Mouse (Mus musculus) midbrain, embryonic 16.5 days (tissue): ENCODE results near the gene Pla2g4b. TPM values are rescaled to one million over a fixed set of nuclear protein-coding genes. Genes with fewer than 3 reads are reported as not detected.
A peak's percentile ranks its signal among the peaks of the same experiment; 100 is the strongest.

Experiments
- ATAC-seq: fragments of 200-750 bp; cut with Nextera tagmentation; 2 replicates; pipeline ENCODE4 v1.8.0; 2017; ENCODE audit warnings: moderate TSS enrichment
- H3K27ac ChIP-seq: fragments of 300-500 bp; sonication (generic); 2 replicates; pipeline ENCODE4 v1.5.1; 2014; ENCODE audit warnings: mild to moderate bottlenecking, low read length, mixed read lengths
- H3K27me3 ChIP-seq: fragments of 300-500 bp; sonication (generic); 2 replicates; pipeline ENCODE4 v1.6.1; 2014; ENCODE audit warnings: low read depth, low read length, mixed read lengths; ENCODE audit not compliant: control insufficient read depth, insufficient read depth
- H3K36me3 ChIP-seq: fragments of 300-500 bp; sonication (generic); 2 replicates; pipeline ENCODE4 v1.6.1; 2014; ENCODE audit warnings: mild to moderate bottlenecking, low read length, moderate library complexity, mixed read lengths; ENCODE audit not compliant: control insufficient read depth, insufficient read depth
- H3K4me1 ChIP-seq: fragments of 300-500 bp; sonication (generic); 2 replicates; pipeline ENCODE4 v1.6.1; 2014; ENCODE audit warnings: mild to moderate bottlenecking, low read length, mixed read lengths; ENCODE audit not compliant: control insufficient read depth, insufficient read depth
- H3K4me2 ChIP-seq: fragments of 300-500 bp; sonication (generic); 2 replicates; pipeline ENCODE4 v1.6.1; 2014; ENCODE audit warnings: mild to moderate bottlenecking, low read length, mixed read lengths
- H3K4me3 ChIP-seq: fragments of 300-500 bp; sonication (generic); 2 replicates; pipeline ENCODE4 v1.5.1; 2014; ENCODE audit warnings: low read depth, mild to moderate bottlenecking, low read length, moderate library complexity, mixed read lengths
- H3K9ac ChIP-seq: fragments of 300-500 bp; sonication (generic); 2 replicates; pipeline ENCODE4 v1.6.1; 2014; ENCODE audit warnings: low read depth, low read length, mixed read lengths
- H3K9me3 ChIP-seq: fragments of 300-500 bp; sonication (generic); replicated peaks from 2 replicates; pipeline ENCODE4 v1.6.1; 2014; ENCODE audit warnings: mild to moderate bottlenecking, low read length, mixed read lengths; ENCODE audit not compliant: control insufficient read depth, poor library complexity, severe bottlenecking
- WGBS: fragments of 180-500 bp; shearing (Covaris S2); extraction: QIAGEN DNeasy Blood & Tissue Kit; methylation state at CpG from one replicate; pipeline ENCODE4 v1.1.7; 2014; 5-methylcytosine and 5-hydroxymethylcytosine counted together
- polyA plus RNA-seq: library from polyadenylated mRNA; unstranded; fragments of >200 nt; fragmentation: Nextera tagmentation; extraction: Ambion mirVana; gene quantifications from 2 replicates; pipeline ENCODE4 v1.2.1, GENCODE M21; 2015

Pla2g4b gene
- polyA plus RNA-seq, 1 experiment from 2014 or later: 3.9 TPM

- Histone ChIP-seq H3K27me3 (no peaks in the 10 kb centered on the region), H3K9me3 (no peaks in the 10 kb centered on the region), H3K9ac (peak overlapping the region; percentile 81), H3K36me3 (peaks cover 13% of the 10 kb centered on the region), H3K4me3 (peak overlapping the region; percentile 69), H3K4me1 (peaks cover 14% of the 10 kb centered on the region), H3K27ac (peak overlapping the region; percentile 90), H3K4me2 (peak overlapping the region; percentile 59)
- ATAC-seq: peak; percentile 36
- 46% methylated on average over 3 of the region's 3 CpGs for WGBS
Measured at GRCm38 (mm10) chr2:120027950-120028331, 5.3 kb upstream of the Pla2g4b start.

GRCm38 (mm10) chr2:120030380-120030779 is 2.8 kb upstream of the Pla2g4b start:
- Histone ChIP-seq H3K9me3 (no peaks in the 10 kb centered on the region), H3K4me1 (peaks cover 14% of the 10 kb centered on the region), H3K4me2 (no peak overlapping the region), H3K9ac (no peak overlapping the region), H3K4me3 (no peak overlapping the region), H3K27me3 (no peaks in the 10 kb centered on the region), H3K27ac (no peak overlapping the region), H3K36me3 (peaks cover 5% of the 10 kb centered on the region; the same call in 1 of the 2 replicates)
- WGBS: 96% methylated on average over 8 of the region's 8 CpGs
- no peak for ATAC-seq

- Histone ChIP-seq H3K36me3 (peaks cover 13% of the 10 kb centered on the region), H3K9me3 (no peaks in the 10 kb centered on the region), H3K4me2 (no peak overlapping the region), H3K27me3 (no peaks in the 10 kb centered on the region), H3K27ac (no peak overlapping the region), H3K4me3 (no peak overlapping the region), H3K4me1 (peaks cover under 1% of the 10 kb centered on the region; the same call in 1 of the 2 replicates), H3K9ac (no peak overlapping the region)
- ATAC-seq: no peak
- WGBS: 81% methylated on average over 5 of the region's 5 CpGs
Measured at GRCm38 (mm10) chr2:120033726-120034125, 509 bp downstream of the Pla2g4b start.

GRCm38 (mm10) chr2:120037744-120038143 is 4.5 kb downstream of the Pla2g4b start:
- Histone ChIP-seq H3K27me3 (no peaks in the 10 kb centered on the region), H3K9ac (no peak overlapping the region), H3K4me3 (no peak overlapping the region), H3K4me1 (no peaks in the 10 kb centered on the region), H3K4me2 (no peak overlapping the region), H3K36me3 (peaks cover 28% of the 10 kb centered on the region), H3K27ac (no peak overlapping the region), H3K9me3 (no peaks in the 10 kb centered on the region)
- no peak for ATAC-seq
- 95% methylated on average over 9 of the region's 9 CpGs for WGBS

GRCm38 (mm10) chr2:120040991-120041390 is 7.8 kb downstream of the Pla2g4b start:
- Histone ChIP-seq H3K9ac (no peak overlapping the region), H3K4me2 (no peak overlapping the region), H3K4me1 (no peaks in the 10 kb centered on the region), H3K36me3 (peaks cover 26% of the 10 kb centered on the region), H3K27ac (no peak overlapping the region), H3K9me3 (no peaks in the 10 kb centered on the region), H3K27me3 (no peaks in the 10 kb centered on the region), H3K4me3 (no peak overlapping the region)
- no peak for ATAC-seq
- WGBS: 97% methylated on average over 5 of the region's 5 CpGs

- Histone ChIP-seq H3K27ac (no peak overlapping the region), H3K36me3 (peaks cover 18% of the 10 kb centered on the region), H3K9ac (no peak overlapping the region), H3K4me3 (no peak overlapping the region), H3K4me2 (no peak overlapping the region), H3K4me1 (no peaks in the 10 kb centered on the region), H3K9me3 (no peaks in the 10 kb centered on the region), H3K27me3 (no peaks in the 10 kb centered on the region)
- WGBS: 72% methylated on average over 4 of the region's 4 CpGs
- ATAC-seq: no peak
Measured at GRCm38 (mm10) chr2:120044101-120044603, 10.9 kb downstream of the Pla2g4b start.

GRCm38 (mm10) chr2:120044676-120045075 is 11.5 kb downstream of the Pla2g4b start:
- Histone ChIP-seq H3K36me3 (peaks cover 15% of the 10 kb centered on the region), H3K4me3 (no peak overlapping the region), H3K4me2 (no peak overlapping the region), H3K27ac (no peak overlapping the region), H3K4me1 (no peaks in the 10 kb centered on the region), H3K9me3 (no peaks in the 10 kb centered on the region), H3K27me3 (no peaks in the 10 kb centered on the region), H3K9ac (no peak overlapping the region)
- WGBS: 82% methylated on average over 3 of the region's 3 CpGs
- no peak for ATAC-seq

GRCm38 (mm10) chr2:120046486-120047310 is 13.5 kb downstream of the Pla2g4b start:
- no peaks in the 10 kb centered on the region for H3K9me3 ChIP-seq

GRCm38 (mm10) chr2:120048173-120048572 is 15.0 kb downstream of the Pla2g4b start:
- no peak overlapping the region for H3K9ac ChIP-seq
- WGBS: 78% methylated on average over 9 of the region's 9 CpGs

More at GRCm38 (mm10) chr2:120046486-120047310, 13.5 kb downstream of the Pla2g4b start:
- Histone ChIP-seq H3K4me1 (no peaks in the 10 kb centered on the region), H3K4me3 (no peak overlapping the region), H3K36me3 (peaks cover 4% of the 10 kb centered on the region; the same call in 1 of the 2 replicates), H3K4me2 (no peak overlapping the region), H3K27me3 (no peaks in the 10 kb centered on the region), H3K27ac (no peak overlapping the region), H3K9ac (no peak overlapping the region)
- ATAC-seq: no peak
- WGBS: 65% methylated on average over 14 of the region's 14 CpGs

More at GRCm38 (mm10) chr2:120048173-120048572, 15.0 kb downstream of the Pla2g4b start:
- H3K4me1 ChIP-seq: no peaks in the 10 kb centered on the region
- no peak overlapping the region for H3K27ac ChIP-seq
- no peaks in the 10 kb centered on the region for H3K9me3 ChIP-seq
- no peak overlapping the region for H3K4me2 ChIP-seq
- ATAC-seq: no peak
- no peaks in the 10 kb centered on the region for H3K27me3 ChIP-seq
- no peak overlapping the region for H3K4me3 ChIP-seq
- no peaks in the 10 kb centered on the region for H3K36me3 ChIP-seq
